Mouse (Mus musculus) lung, postnatal 0 days (tissue): ENCODE measurements at regions not wholly inside any gene's neighbourhood (a gene's known extent, or its start where the extent isn't known, plus 50 kb on each side); places are given as distances from the start of the nearest gene placed in this dataset.

Source experiments
- CTCF ChIP-seq: IDR thresholded peaks from 2 replicates; pipeline ENCODE4 v1.5.1; 2016; ENCODE audit warnings: antibody characterized with exemption, mild to moderate bottlenecking
- EP300 ChIP-seq: IDR thresholded peaks from 2 replicates; pipeline ENCODE4 v1.6.1; 2016; ENCODE audit warnings: antibody characterized with exemption, mild to moderate bottlenecking, control low read depth

- TF ChIP-seq CTCF = no peak
- TF ChIP-seq EP300 = no peak
Observed at GRCm38 (mm10) chr13:110710847-110711246, 316.0 kb downstream of the Plk2 start.
